Mouse (Mus musculus) adrenal gland (tissue): ENCODE results near the gene Apmap.

Experiments
- intact Hi-C: fragments of 180-260 bp; cut with DNase I; formaldehyde crosslinking; loops from one replicate; pipeline ENCODE4 v1.15.1; 2025
- long read RNA-seq, 2 experiments: library from polyadenylated mRNA; unstranded; transcript quantifications; one replicate each; pipeline ENCODE4 v2.0.0; 2020; ENCODE audit warnings: borderline replicate concordance in 1 of 2; ENCODE audit not compliant: insufficient replicate concordance in 1 of 2

The Apmap gene
- long read RNA-seq, experiment 1, transcript Apmap-201 (9 exons, 2,235 nt), result major isoform, 36 of 41 reads
- long read RNA-seq, experiment 1, partial matches to known transcripts, result 3 of 41 reads
- long read RNA-seq, experiment 1, other reads (novel, unspliced or antisense), result 2 of 41 reads
- long read RNA-seq, experiment 2, transcript Apmap-201 (9 exons, 2,235 nt), result major isoform, 37 of 40 reads
- long read RNA-seq, experiment 2, partial matches to known transcripts, result 3 of 40 reads
- long read RNA-seq, experiment 2, other reads (novel, unspliced or antisense), result 0 of 40 reads

GRCm38 (mm10) chr2:150608087-150608799, at the start of gene Apmap:
Apmap (minus strand) TSS chr2:150608567.
- intact Hi-C loops, result loop anchor here (5.0 kb wide), 1 partner anchor 139 kb away; the partner anchor contains the start of gene Entpd6

GRCm38 (mm10) chr2:150656975-150657768, 48.8 kb upstream of the Apmap start:
- intact Hi-C loops, result no loop called here

GRCm38 (mm10) chr2:150656112-150656511, 47.7 kb upstream of the Apmap start:
- intact Hi-C loops, result no loop called here

GRCm38 (mm10) chr2:150655290-150655689, 46.9 kb upstream of the Apmap start:
- intact Hi-C loops, result no loop called here

- intact Hi-C loops, result no loop called here
Measured at GRCm38 (mm10) chr2:150654814-150655213, 46.4 kb upstream of the Apmap start.

GRCm38 (mm10) chr2:150651366-150651765, 43.0 kb upstream of the Apmap start:
- intact Hi-C loops, result no loop called here

- intact Hi-C loops, result no loop called here
Measured at GRCm38 (mm10) chr2:150650511-150651074, 42.2 kb upstream of the Apmap start.

GRCm38 (mm10) chr2:150648300-150648895, 40.0 kb upstream of the Apmap start:
- intact Hi-C loops, result no loop called here

- intact Hi-C loops, result no loop called here
Measured at GRCm38 (mm10) chr2:150647681-150648299, 39.4 kb upstream of the Apmap start.

- intact Hi-C loops, result no loop called here
Measured at GRCm38 (mm10) chr2:150646411-150647121, 38.2 kb upstream of the Apmap start.

- intact Hi-C loops, result no loop called here
Measured at GRCm38 (mm10) chr2:150645225-150645624, 36.9 kb upstream of the Apmap start.

- intact Hi-C loops, result no loop called here
Measured at GRCm38 (mm10) chr2:150643726-150644415, 35.5 kb upstream of the Apmap start.

- intact Hi-C loops, result no loop called here
Measured at GRCm38 (mm10) chr2:150643166-150643565, 34.8 kb upstream of the Apmap start.

- intact Hi-C loops, result no loop called here
Measured at GRCm38 (mm10) chr2:150638370-150638733, 30.0 kb upstream of the Apmap start.

- intact Hi-C loops, result no loop called here
Measured at GRCm38 (mm10) chr2:150637702-150638369, 29.5 kb upstream of the Apmap start.

GRCm38 (mm10) chr2:150635877-150636446, 27.6 kb upstream of the Apmap start:
- intact Hi-C loops, result no loop called here

GRCm38 (mm10) chr2:150629255-150629654, 20.9 kb upstream of the Apmap start:
- intact Hi-C loops, result no loop called here

GRCm38 (mm10) chr2:150627140-150627539, 18.8 kb upstream of the Apmap start:
- intact Hi-C loops, result no loop called here

GRCm38 (mm10) chr2:150624926-150625325, 16.6 kb upstream of the Apmap start:
- intact Hi-C loops, result no loop called here
